Mouse (Mus musculus) forebrain, embryonic 10.5 days (tissue): ENCODE data around the gene Kcnc3. TPM values are rescaled to one million over a fixed set of nuclear protein-coding genes. Genes with fewer than 3 reads are reported as not detected.

Source experiments
- DNase-seq: peaks from one replicate; pipeline ENCODE4 v3.0.0-alpha.2; 2017; ENCODE audit warnings: low spot score; ENCODE audit errors: extremely low spot score
- H3K27ac ChIP-seq: fragments of 300-500 bp; sonication (generic); 2 replicates; pipeline ENCODE4 v1.5.1; 2016; ENCODE audit warnings: mild to moderate bottlenecking
- H3K27me3 ChIP-seq: fragments of 300-500 bp; sonication (generic); 2 replicates; pipeline ENCODE4 v1.6.1; 2016; ENCODE audit warnings: mild to moderate bottlenecking; ENCODE audit not compliant: poor library complexity, severe bottlenecking
- H3K36me3 ChIP-seq: fragments of 300-500 bp; sonication (generic); replicated peaks from 2 replicates; pipeline ENCODE4 v1.6.1; 2016; ENCODE audit warnings: mild to moderate bottlenecking, moderate library complexity
- H3K4me1 ChIP-seq: fragments of 300-500 bp; sonication (generic); 2 replicates; pipeline ENCODE4 v1.6.1; 2016
- H3K4me3 ChIP-seq: fragments of 300-500 bp; sonication (generic); 2 replicates; pipeline ENCODE4 v1.5.1; 2016; ENCODE audit warnings: mild to moderate bottlenecking, moderate library complexity
- H3K9me3 ChIP-seq: fragments of 300-500 bp; sonication (generic); 2 replicates; pipeline ENCODE4 v1.6.1; 2016; ENCODE audit warnings: mild to moderate bottlenecking, moderate library complexity
- WGBS: fragments of 180-500 bp; shearing (Covaris S2); methylation state at CpG from one replicate; pipeline ENCODE4 v1.1.7; 2016; 5-methylcytosine and 5-hydroxymethylcytosine counted together
- polyA plus RNA-seq: library from polyadenylated mRNA; unstranded; fragments of >200 nt; fragmentation: Nextera tagmentation; extraction: Ambion mirVana; gene quantifications from 2 replicates; pipeline ENCODE4 v1.2.1, GENCODE M21; 2016

Kcnc3 gene
- polyA plus RNA-seq, 1 experiment from 2014 or later, result 0.84 TPM

DNA sequence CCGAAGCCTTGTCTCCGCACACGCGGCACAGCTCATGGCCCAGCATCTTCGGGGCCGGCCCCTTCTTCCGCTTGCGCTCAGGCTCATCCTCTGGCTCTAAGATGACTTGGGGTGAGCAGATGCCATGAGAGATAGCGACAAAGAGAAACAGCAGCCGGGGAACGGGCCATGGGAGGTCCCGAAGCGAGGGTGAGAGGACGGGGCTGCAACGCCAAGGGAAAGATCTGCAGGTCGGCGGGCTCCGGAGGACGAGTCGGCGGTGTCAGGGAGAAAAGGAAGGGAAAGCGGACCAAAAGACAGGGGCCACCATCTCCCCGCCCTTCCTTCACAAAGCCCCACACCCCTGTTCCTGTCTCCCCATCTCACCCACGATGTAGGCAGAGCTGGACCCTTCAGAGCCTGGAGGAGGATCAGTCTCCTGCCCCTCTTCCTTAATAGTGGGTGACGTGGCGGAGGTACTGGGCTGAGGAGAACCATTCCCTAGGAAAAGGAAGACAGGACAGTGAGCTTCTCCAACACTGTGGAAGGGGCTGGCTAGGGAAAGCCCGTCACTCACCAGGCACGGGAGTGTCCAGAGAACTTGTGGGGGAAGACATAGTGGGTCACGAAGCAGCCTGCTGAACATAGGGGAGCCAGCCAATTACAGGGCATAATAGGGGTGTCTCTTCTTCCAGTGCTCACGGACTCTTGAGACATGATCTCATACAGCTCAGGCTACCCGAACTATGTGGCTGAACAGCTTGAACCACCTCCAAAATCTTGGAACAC, 38.1 kb upstream of the Kcnc3 start:
- WGBS, result 88% methylated on average over 31 of the region's 31 CpGs
- H3K27me3 ChIP-seq, result no peaks in the 10 kb centered on the region
- H3K36me3 ChIP-seq, result peaks cover 34% of the 10 kb centered on the region
- no peak overlapping the region for H3K27ac ChIP-seq
- peak overlapping the region; percentile 89 for H3K4me3 ChIP-seq
- H3K4me1 ChIP-seq, result peaks cover 33% of the 10 kb centered on the region
- no peaks in the 10 kb centered on the region for H3K9me3 ChIP-seq
- no peak for DNase-seq

DNA sequence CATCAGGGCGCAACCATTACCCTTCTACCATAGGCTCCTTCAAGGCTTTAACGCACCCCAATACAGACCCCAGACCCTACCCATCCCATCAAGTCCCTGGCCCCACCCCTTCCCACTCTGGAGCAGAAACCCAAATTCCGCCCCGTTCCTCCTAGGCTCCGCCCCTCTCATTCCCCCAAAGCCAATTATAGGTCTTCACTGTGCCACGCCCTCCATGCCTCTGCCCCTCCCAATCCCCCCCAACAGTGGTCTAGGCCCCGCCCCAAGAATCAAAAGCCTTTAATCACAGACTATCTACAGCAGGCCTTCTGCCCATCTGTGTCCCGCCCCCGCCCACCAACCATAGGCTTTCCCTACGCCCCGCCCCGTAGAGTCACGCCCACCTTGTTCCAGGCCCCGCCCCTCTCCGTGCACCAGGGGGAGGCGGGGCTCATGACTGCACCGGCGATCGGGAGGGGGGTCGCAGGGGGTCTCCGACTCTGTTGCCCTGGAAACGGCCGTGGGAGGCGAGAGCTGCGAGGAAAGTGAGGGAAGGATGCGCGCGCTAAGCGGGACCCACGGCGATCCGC, 37.2 kb upstream of the Kcnc3 start:
- Histone ChIP-seq H3K9me3 (no peaks in the 10 kb centered on the region), H3K36me3 (peaks cover 34% of the 10 kb centered on the region), H3K27me3 (no peaks in the 10 kb centered on the region), H3K27ac (peak overlapping the region; percentile 90), H3K4me3 (peak overlapping the region; percentile 89), H3K4me1 (peaks cover 23% of the 10 kb centered on the region)
- peak; percentile 91 for DNase-seq
- WGBS, result 2% methylated on average over 32 of the region's 32 CpGs

DNA sequence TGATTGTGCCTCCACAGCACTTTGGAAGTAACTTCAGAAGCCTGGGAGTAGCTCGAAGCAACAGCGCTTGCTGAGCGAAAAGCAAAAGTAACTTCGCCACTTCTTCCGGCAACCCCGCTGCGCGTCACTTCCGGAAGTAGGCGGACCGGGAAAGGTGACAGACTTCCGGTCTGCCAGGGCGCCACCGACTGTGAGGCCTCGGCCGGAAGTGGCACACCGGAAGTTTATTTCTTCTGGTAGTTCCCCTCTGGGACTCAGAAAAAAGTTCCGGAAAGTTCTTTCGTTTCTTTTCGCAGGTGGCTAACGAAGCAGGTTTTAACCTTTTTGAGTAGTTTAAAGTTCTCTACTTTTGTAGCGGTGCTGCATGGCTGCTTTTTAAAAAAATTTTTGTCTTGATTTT, 36.6 kb upstream of the Kcnc3 start, which contains the start of gene Nr1h2:
TSS of gene Nr1h2 (minus strand) at position 126 of the 400 bp plus-strand sequence.
- WGBS, result under 1% methylated on average over 22 of the region's 22 CpGs
- peak; percentile 96 for DNase-seq

DNA sequence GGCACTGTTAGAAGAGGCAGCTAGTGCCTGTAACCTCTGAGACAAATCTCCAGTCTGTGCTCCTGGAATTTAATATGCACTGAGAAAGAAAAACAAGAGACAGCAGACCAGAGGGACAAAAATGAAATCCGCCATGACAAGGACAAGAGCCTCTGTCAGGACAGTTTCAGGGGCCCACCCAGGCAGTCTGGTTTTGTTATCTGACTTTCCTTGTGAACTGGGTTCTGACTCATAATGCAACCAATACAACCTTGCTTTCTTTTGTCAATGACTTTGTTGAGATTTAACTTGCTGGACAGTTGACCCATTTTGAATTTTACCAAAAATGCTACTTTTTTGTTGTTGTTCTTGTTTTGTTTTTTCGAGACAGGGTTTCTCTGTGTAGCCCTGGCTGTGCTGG, 32.8 kb upstream of the Kcnc3 start:
- Histone ChIP-seq H3K9me3 (no peaks in the 10 kb centered on the region), H3K27me3 (no peaks in the 10 kb centered on the region), H3K4me1 (peaks cover 15% of the 10 kb centered on the region), H3K36me3 (peaks cover under 1% of the 10 kb centered on the region; the same call in 1 of the 2 replicates), H3K27ac (no peak overlapping the region), H3K4me3 (no peak overlapping the region)
- no peak for DNase-seq
- WGBS, result 76% methylated on average over 2 of the region's 2 CpGs

More for the DNA sequence above, 36.6 kb upstream of the Kcnc3 start, which contains the start of gene Nr1h2:
- H3K27ac ChIP-seq, result peak within 1 kb of the TSS; percentile 90
- no peaks in the 10 kb centered on the region for H3K27me3 ChIP-seq
- peaks cover 34% of the 10 kb centered on the region for H3K36me3 ChIP-seq
- H3K9me3 ChIP-seq, result no peaks in the 10 kb centered on the region
- H3K4me1 ChIP-seq, result peaks cover 22% of the 10 kb centered on the region
- H3K4me3 ChIP-seq, result peak within 1 kb of the TSS; percentile 89

DNA sequence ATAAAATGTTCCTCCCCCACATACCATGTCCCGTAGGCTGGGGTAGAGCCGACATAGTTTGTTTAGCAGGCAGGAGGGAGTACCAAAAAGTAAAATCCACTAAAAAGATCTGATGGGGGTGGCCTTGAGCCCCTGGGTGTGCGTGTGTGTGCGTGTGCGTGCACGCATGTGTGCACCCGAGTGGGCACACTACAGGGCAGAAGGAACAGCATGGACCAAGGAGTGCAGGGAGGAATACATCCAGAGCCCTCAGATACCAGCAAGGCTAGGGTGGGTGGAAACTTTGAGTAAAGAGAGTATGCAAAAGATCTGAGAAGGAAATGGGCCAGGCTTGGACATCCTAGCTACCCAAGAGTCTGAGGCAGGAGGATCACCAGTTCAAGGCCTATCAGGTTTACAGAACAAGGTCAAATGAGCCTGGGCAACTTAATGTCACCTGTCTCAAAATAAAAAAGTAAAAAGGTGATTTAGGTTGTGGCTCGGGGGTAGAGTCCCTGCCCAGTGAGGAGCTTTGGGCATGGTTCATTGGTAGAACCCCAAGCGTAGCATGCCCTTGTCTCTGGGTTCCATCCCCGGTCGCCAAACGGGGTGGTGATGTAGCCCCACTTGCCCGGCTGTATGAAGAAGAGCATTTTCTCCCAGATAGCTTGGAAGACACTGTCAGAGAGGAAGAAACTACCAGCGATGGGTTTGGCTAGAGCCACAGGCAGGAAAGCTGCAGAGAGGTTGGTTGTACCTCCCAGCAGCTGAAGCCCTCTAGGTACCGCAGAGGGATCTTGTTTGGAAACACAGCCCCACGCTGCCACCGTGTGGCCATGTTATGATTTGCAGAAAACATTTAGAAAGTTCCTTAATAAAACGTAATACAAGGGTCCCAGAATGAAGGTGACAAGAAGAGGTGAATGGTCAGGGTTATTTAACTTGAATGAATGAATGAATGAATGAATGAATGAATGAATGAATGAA, 29.7 kb upstream of the Kcnc3 start:
- Histone ChIP-seq H3K27me3 (no peaks in the 10 kb centered on the region), H3K4me3 (no peak overlapping the region), H3K27ac (no peak overlapping the region), H3K9me3 (no peaks in the 10 kb centered on the region), H3K36me3 (no peaks in the 10 kb centered on the region), H3K4me1 (no peaks in the 10 kb centered on the region)
- DNase-seq, result peak; percentile 74
- 57% methylated on average over 18 of the region's 18 CpGs for WGBS

DNA sequence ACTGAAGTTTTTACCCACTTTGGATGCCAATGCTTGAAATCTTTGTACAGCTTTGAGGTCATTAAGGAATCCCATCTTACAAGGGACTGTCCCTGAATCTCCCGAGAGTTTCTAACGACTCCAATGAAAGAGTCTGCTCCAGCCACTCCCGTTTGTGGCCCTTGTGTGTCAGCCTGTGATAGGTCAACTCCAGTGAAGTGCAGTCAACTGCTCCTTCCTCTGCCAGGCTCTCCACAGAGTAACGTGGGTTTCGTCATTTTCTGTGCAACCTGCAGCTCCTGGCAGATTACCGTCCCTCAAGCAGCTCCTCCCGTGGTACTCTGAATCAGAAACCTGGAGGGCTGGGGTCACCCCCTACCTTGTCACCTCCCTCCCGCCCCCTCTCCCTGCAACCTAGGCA, 27.2 kb upstream of the Kcnc3 start:
- Histone ChIP-seq H3K27me3 (0 out of 2 replicates have a peak, but pooled peaks cover 4% of the 10 kb centered on the region), H3K36me3 (no peaks in the 10 kb centered on the region), H3K4me3 (no peak overlapping the region), H3K4me1 (no peaks in the 10 kb centered on the region), H3K27ac (no peak overlapping the region), H3K9me3 (no peaks in the 10 kb centered on the region)
- DNase-seq, result no peak
- 52% methylated on average over 8 of the region's 8 CpGs for WGBS

DNA sequence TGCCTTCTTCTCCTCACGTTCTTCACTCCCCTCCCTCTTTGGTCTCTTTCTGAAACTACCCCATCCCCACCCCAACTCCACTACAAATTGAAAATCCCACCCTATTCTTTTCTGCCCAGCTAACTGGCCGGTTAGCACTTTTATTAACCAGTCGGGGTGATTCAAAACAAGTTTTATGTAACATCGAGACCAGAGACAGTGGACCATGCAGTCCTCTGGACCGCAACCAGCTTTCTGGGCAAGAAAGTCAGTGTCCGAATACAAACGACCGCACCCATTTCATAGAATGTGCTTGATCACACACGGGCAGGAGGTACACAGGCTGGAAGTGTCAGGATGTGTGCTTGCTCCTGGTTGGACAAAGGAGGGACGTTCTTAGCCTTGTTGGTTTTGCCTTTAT, 26.0 kb upstream of the Kcnc3 start:
- no peaks in the 10 kb centered on the region for H3K4me1 ChIP-seq
- 0 out of 2 replicates have a peak, but pooled peaks cover 4% of the 10 kb centered on the region for H3K27me3 ChIP-seq
- no peaks in the 10 kb centered on the region for H3K9me3 ChIP-seq
- no peak overlapping the region for H3K27ac ChIP-seq
- 87% methylated on average over 10 of the region's 10 CpGs for WGBS
- no peaks in the 10 kb centered on the region for H3K36me3 ChIP-seq
- no peak for DNase-seq
- no peak overlapping the region for H3K4me3 ChIP-seq

DNA sequence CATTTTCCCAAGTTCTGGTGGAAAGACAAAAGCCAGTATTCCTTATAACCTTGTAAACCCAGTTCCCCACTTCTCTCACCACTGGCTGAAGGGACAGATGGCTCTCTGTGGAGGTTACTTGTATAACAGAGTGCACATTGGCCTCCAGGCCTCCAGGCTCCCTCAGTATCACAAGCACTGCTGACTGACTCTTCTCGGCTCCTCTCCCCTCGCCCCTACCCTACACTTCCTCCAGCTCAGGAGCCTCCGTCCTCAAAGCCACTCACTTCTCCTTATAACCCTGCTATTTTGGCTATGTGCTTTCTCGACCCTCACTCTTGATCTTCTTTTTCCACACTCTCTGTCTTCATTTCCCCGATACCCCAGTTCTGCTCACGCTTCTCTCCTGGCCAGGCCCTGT, 25.1 kb upstream of the Kcnc3 start:
- Histone ChIP-seq H3K36me3 (no peaks in the 10 kb centered on the region), H3K4me1 (no peaks in the 10 kb centered on the region), H3K27ac (no peak overlapping the region), H3K4me3 (no peak overlapping the region), H3K9me3 (no peaks in the 10 kb centered on the region), H3K27me3 (0 out of 2 replicates have a peak, but pooled peaks cover 4% of the 10 kb centered on the region)
- 81% methylated on average over 6 of the region's 6 CpGs for WGBS
- DNase-seq, result no peak

DNA sequence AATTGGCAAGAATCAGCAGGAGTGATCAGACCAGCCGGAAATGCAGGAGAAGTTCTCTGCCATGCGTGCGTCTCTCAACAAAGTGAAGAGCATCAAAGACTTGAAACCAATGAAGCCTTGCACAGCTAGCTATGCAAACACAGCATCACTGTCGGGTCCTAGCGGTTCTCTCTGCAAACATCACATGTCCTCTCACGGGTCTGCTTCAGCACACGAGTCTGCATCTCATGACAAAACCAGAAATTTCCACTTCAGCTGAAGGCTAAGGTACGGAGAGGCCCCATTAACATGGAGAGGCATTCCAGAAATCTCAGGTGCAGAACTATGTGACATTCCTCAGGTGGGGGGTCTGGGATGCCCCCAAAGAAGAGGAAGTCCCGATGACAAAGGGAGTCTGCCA, 21.7 kb upstream of the Kcnc3 start:
- Histone ChIP-seq H3K36me3 (no peaks in the 10 kb centered on the region), H3K27ac (no peak overlapping the region), H3K27me3 (peaks cover 23% of the 10 kb centered on the region; the same call in 1 of the 2 replicates), H3K9me3 (no peaks in the 10 kb centered on the region), H3K4me3 (no peak overlapping the region), H3K4me1 (peaks cover 15% of the 10 kb centered on the region)
- DNase-seq, result no peak
- WGBS, result 81% methylated on average over 9 of the region's 9 CpGs

DNA sequence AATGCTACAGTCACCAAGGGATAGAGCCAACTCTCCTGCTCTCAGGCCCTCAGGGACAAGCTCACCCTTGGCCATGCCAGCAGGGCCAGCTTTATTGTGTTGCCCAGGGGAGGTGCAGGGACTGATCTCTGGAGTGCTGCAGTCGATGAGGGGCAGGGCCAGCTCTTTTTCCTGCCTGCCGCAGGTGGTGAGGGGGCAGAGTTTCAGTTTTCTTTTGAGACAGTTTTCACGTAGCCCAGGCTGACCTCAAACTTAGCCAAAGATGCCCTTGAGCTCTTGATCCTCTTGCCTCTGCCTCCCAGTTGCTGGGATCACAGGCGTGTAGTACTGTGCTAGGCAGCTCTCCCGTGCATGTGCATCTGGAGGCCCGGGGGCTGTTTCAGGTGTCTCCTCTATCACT, 19.5 kb upstream of the Kcnc3 start:
- H3K4me1 ChIP-seq, result peaks cover 15% of the 10 kb centered on the region
- WGBS, result 86% methylated on average over 6 of the region's 6 CpGs
- no peaks in the 10 kb centered on the region for H3K9me3 ChIP-seq
- DNase-seq, result no peak
- H3K36me3 ChIP-seq, result no peaks in the 10 kb centered on the region
- H3K27me3 ChIP-seq, result peaks cover 25% of the 10 kb centered on the region; the same call in 1 of the 2 replicates
- no peak overlapping the region for H3K27ac ChIP-seq
- no peak overlapping the region for H3K4me3 ChIP-seq

DNA sequence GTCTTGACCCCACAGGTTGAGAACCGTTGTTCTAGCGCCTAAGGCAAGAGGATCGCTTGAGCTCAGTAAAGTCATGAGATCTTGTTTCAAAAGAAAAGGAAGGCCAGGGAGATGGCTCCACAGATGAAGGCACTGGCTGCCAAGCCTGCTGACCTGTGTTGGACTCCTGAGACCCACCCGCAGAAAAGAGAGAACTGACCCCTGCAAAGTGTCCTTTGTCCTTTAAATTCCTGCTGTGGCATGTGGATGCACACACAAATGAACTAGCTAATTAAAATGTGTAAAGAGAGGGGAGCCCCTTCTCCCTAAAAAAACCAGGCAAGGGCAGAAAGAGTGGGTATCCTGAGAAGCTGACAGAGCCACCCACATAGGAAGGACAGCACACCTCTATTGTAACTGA, 18.7 kb upstream of the Kcnc3 start:
- DNase-seq, result no peak
- Histone ChIP-seq H3K4me3 (no peak overlapping the region), H3K27me3 (peaks cover 25% of the 10 kb centered on the region; the same call in 1 of the 2 replicates), H3K27ac (no peak overlapping the region), H3K4me1 (peaks cover 15% of the 10 kb centered on the region), H3K36me3 (no peaks in the 10 kb centered on the region), H3K9me3 (no peaks in the 10 kb centered on the region)
- 28% methylated on average over 4 of the region's 4 CpGs for WGBS

DNA sequence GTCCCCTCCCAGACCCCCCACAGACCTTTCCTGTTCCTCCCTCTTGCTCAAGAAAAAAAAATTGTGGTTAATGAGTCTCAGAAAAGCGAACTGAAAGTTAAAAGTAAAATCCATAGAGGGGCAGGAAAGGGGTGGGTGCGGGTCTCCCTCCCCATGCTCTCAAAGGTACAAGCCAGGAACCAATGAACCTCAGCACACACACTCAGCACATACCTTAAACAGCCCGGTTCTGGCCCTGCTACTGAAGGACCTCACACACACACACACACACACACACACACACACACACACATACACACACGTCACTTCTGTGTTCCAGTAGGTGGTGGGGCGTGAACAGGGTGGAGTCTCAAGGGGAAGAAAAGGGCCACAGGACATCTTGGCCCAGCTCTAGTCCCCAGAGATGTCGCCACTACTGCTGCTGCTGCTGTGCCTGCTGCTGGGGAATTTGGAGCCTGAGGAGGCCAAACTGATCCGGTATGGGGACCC, 18.2 kb upstream of the Kcnc3 start, which contains the start of gene Napsa:
TSS of gene Napsa (plus strand) at position 168 of the 489 bp plus-strand sequence.
- DNase-seq, result no peak
- no peaks in the 10 kb centered on the region for H3K36me3 ChIP-seq
- H3K27me3 ChIP-seq, result peaks cover 25% of the 10 kb centered on the region; the same call in 1 of the 2 replicates
- no peak within 1 kb of the TSS for H3K27ac ChIP-seq
- 40% methylated on average over 7 of the region's 7 CpGs for WGBS
- no peak within 1 kb of the TSS for H3K4me3 ChIP-seq
- no peaks in the 10 kb centered on the region for H3K9me3 ChIP-seq
- peaks cover 15% of the 10 kb centered on the region for H3K4me1 ChIP-seq
